Mouse (Mus musculus) urinary bladder, postnatal 10 days (tissue): Measurements from ENCODE around the gene Prr12.
"Not testable (repeated sequence)": the region's sequence is repeated elsewhere in the genome, so short reads cannot be mapped to it uniquely, and the experiment has no call there.

Experiments
- DNase-seq: peaks from one replicate; pipeline ENCODE4 v3.0.0; 2022; ENCODE audit warnings: low spot score

Prr12 gene

GRCm38 (mm10) chr7:45052862-45053116, at the start of gene Prr12:
TSS of gene Prr12 (minus strand) at chr7:45052881.
- no peak for DNase-seq

- DNase-seq: no peak
Observed at GRCm38 (mm10) chr7:45102441-45102840, 49.8 kb upstream of the Prr12 start.

GRCm38 (mm10) chr7:45100046-45100445, 47.4 kb upstream of the Prr12 start:
- no peak for DNase-seq

GRCm38 (mm10) chr7:45098541-45099240, 46.0 kb upstream of the Prr12 start:
- DNase-seq: no peak

- no peak for DNase-seq
Observed at GRCm38 (mm10) chr7:45097479-45097878, 44.8 kb upstream of the Prr12 start.

GRCm38 (mm10) chr7:45095965-45096364, 43.3 kb upstream of the Prr12 start:
- DNase-seq: not testable (repeated sequence)

GRCm38 (mm10) chr7:45095367-45095766, 42.7 kb upstream of the Prr12 start:
- DNase-seq: no peak

GRCm38 (mm10) chr7:45094121-45094520, 41.4 kb upstream of the Prr12 start:
- no peak for DNase-seq

- no peak for DNase-seq
Observed at GRCm38 (mm10) chr7:45093516-45093905, 40.8 kb upstream of the Prr12 start.

GRCm38 (mm10) chr7:45092828-45093515, 40.3 kb upstream of the Prr12 start:
- DNase-seq: no peak

GRCm38 (mm10) chr7:45092048-45092447, 39.4 kb upstream of the Prr12 start, which contains the start of gene Rcn3:
TSS of gene Rcn3 (minus strand) at chr7:45092221.
- DNase-seq: peak; percentile 67

GRCm38 (mm10) chr7:45091001-45091990, 38.6 kb upstream of the Prr12 start:
- DNase-seq: no peak

- no peak for DNase-seq
Observed at GRCm38 (mm10) chr7:45090251-45090977, 37.7 kb upstream of the Prr12 start.

- no peak for DNase-seq
Observed at GRCm38 (mm10) chr7:45088597-45088996, 35.9 kb upstream of the Prr12 start.

- no peak for DNase-seq
Observed at GRCm38 (mm10) chr7:45086084-45086483, 33.4 kb upstream of the Prr12 start.

GRCm38 (mm10) chr7:45083300-45083890, 30.7 kb upstream of the Prr12 start:
- DNase-seq: no peak

GRCm38 (mm10) chr7:45082401-45083299, 30.0 kb upstream of the Prr12 start:
- no peak for DNase-seq

- no peak for DNase-seq
Observed at GRCm38 (mm10) chr7:45081016-45081415, 28.3 kb upstream of the Prr12 start.

- DNase-seq: peak; percentile 69
Observed at GRCm38 (mm10) chr7:45079856-45080255, 27.2 kb upstream of the Prr12 start.

GRCm38 (mm10) chr7:45078513-45078912, 25.8 kb upstream of the Prr12 start:
- DNase-seq: no peak
